Mouse (Mus musculus) cerebellum, adult 2 months (tissue): ENCODE measurements around the gene Stard13. TPM values are rescaled to one million over a fixed set of nuclear protein-coding genes. Genes with fewer than 3 reads are reported as not detected.

ENCODE experiments used
- DNase-seq, 2 experiments: peaks; one replicate each; pipeline ENCODE4 v3.0.0; 2021
- H3K27ac ChIP-seq: fragments of 200-500 bp; 2 replicates; pipeline ENCODE4 v1.5.1; 2012; ENCODE audit warnings: low read length, control low read depth, inconsistent platforms; ENCODE audit not compliant: insufficient read depth
- H3K27me3 ChIP-seq: fragments of 200-500 bp; 2 replicates; pipeline ENCODE4 v1.6.1; 2012; ENCODE audit warnings: inconsistent platforms, mild to moderate bottlenecking, low read length, moderate library complexity; ENCODE audit not compliant: control insufficient read depth, insufficient read depth
- H3K4me1 ChIP-seq: fragments of 200-500 bp; 2 replicates; pipeline ENCODE4 v1.6.1; 2011; ENCODE audit warnings: low read length; ENCODE audit not compliant: control insufficient read depth, insufficient read depth
- H3K4me3 ChIP-seq: fragments of 200-500 bp; replicated peaks from 2 replicates; pipeline ENCODE3; 2011; ENCODE audit warnings: mild to moderate bottlenecking, low read depth, low read length, control low read depth; ENCODE audit not compliant: insufficient read depth
- CTCF ChIP-seq: fragments of 200-500 bp; IDR thresholded peaks from 2 replicates; pipeline ENCODE4 v1.5.1; 2011; ENCODE audit warnings: low read depth, mild to moderate bottlenecking, control low read depth, low read length, moderate library complexity, borderline replicate concordance; ENCODE audit not compliant: insufficient read depth
- POLR2A ChIP-seq: fragments of 200-500 bp; IDR thresholded peaks from 2 replicates; pipeline ENCODE4 v1.6.1; 2011; ENCODE audit warnings: low read length, control low read depth, borderline replicate concordance; ENCODE audit not compliant: insufficient read depth
- WGBS: fragments of 180-500 bp; shearing (Covaris S2); methylation state at CpG from one replicate; pipeline ENCODE4 v1.1.7; 2018; 5-methylcytosine and 5-hydroxymethylcytosine counted together
- polyA plus RNA-seq: library from polyadenylated mRNA; depleted of rRNA; stranded (reverse); fragments of >200 nt; gene quantifications from 2 replicates; pipeline ENCODE4 v1.2.3, GENCODE M21; 2012

Stard13 gene
- polyA plus RNA-seq, 1 experiment = 9.8 TPM

DNA sequence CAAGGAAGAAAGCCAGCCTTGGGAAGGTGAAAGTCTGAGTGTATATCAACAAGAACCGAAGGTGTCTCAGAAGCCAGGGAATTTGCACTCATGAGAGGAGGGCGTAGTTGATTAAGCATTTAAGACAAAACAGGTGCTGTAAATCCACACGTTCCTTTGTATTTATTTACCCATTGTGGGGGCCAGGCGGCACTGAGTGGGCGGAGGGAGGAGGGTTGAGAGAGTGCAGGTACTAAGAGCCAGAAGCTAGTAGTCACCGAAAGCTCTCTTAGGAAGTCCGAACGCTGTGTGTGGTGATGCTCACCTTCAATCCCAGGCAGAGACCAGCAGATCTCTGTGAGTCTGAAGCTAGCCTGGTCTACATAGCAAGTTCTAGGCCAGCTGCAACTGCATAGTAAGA lies 147.9 kb downstream of the Stard13 start:
- no peak for DNase-seq
- no peaks in the 10 kb centered on the region for H3K4me1 ChIP-seq
- H3K27me3 ChIP-seq = no peaks in the 10 kb centered on the region; the same call in 1 of the 2 replicates
- no peak overlapping the region for H3K4me3 ChIP-seq
- no peak for TF ChIP-seq CTCF
- no peak for TF ChIP-seq POLR2A
- no peak overlapping the region for H3K27ac ChIP-seq
- 90% methylated on average over 8 of the region's 8 CpGs for WGBS

GRCm38 (mm10) chr5:151080276-151080675 lies 153.4 kb downstream of the Stard13 start:
- Histone ChIP-seq H3K4me1 (no peaks in the 10 kb centered on the region), H3K27me3 (no peaks in the 10 kb centered on the region; the same call in 1 of the 2 replicates), H3K27ac (no peak overlapping the region), H3K4me3 (no peak overlapping the region)
- TF ChIP-seq POLR2A (no peak), CTCF (no peak)
- no peak for DNase-seq
- 78% methylated on average over 4 of the region's 4 CpGs for WGBS

DNA sequence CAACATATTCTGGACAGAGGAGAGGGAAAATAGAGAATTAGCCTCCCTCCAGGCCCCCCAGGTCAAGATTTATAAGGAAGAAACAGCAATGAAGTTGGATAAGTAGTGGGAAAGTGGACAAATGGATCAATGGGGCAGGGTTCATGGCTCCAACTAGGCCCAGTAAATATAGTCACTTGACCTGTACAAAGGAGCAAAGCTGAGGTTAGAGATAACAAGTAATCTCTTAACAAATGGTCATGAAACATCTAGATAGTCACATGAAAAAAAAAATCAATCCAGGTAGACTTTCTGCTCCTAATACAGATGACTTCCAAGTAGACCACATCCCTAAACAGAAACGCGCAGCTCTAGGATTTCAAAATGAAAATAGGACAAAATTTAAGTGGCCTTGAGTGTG lies 155.7 kb downstream of the Stard13 start:
- Histone ChIP-seq H3K27ac (no peak overlapping the region), H3K27me3 (no peaks in the 10 kb centered on the region), H3K4me1 (no peaks in the 10 kb centered on the region), H3K4me3 (no peak overlapping the region)
- TF ChIP-seq POLR2A (no peak), CTCF (no peak)
- 97% methylated on average over 2 of the region's 2 CpGs for WGBS
- no peak for DNase-seq

DNA sequence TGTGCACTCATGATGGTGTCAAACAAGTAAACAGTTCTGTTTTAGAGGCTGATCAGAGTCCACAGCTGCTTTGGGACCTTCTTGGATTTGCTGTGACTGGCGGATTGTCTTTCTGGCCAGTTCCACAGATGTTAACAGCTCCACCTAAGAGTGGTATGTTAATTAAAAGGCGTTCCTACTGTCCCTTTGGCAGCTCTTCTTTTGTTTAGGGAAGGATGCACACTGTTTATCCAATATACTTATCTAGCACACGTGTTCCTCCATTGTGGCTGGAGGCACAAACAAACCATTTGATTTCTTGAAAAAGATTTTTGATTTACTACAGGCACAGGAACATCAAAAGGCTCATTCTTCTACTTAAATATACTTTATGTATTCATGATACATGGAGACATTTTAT lies 156.7 kb downstream of the Stard13 start:
- TF ChIP-seq CTCF (no peak), POLR2A (no peak)
- WGBS = 62% methylated on average over 3 of the region's 3 CpGs
- Histone ChIP-seq H3K27ac (no peak overlapping the region), H3K4me1 (no peaks in the 10 kb centered on the region), H3K4me3 (no peak overlapping the region), H3K27me3 (no peaks in the 10 kb centered on the region)
- DNase-seq = no peak

- Histone ChIP-seq H3K4me3 (no peak overlapping the region), H3K27ac (no peak overlapping the region), H3K4me1 (no peaks in the 10 kb centered on the region), H3K27me3 (no peaks in the 10 kb centered on the region)
- no peak for DNase-seq
- WGBS = 87% methylated on average over 4 of the region's 4 CpGs
- TF ChIP-seq POLR2A = no peak
- TF ChIP-seq CTCF = no peak
Observed at GRCm38 (mm10) chr5:151074282-151074681, 159.4 kb downstream of the Stard13 start.

DNA sequence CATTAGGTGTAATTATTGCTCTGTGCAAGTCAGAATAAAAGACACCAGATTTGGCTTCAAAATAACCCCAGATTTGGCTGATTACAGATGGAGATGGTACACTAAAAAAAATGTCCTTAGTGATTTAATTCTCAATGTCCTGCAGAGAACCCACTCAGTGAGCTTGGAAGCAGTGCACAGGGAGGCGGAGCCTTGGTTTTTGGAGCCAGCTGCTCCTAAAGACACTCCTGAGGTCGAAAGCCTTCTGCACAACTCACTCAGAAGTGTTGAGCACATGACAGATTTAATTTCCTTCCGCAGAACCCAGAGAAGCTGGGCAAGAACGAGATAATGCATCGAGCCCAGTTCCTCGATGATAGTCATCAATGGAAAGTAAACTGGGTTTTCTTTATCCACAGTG lies 162.2 kb downstream of the Stard13 start:
- no peak for DNase-seq

DNA sequence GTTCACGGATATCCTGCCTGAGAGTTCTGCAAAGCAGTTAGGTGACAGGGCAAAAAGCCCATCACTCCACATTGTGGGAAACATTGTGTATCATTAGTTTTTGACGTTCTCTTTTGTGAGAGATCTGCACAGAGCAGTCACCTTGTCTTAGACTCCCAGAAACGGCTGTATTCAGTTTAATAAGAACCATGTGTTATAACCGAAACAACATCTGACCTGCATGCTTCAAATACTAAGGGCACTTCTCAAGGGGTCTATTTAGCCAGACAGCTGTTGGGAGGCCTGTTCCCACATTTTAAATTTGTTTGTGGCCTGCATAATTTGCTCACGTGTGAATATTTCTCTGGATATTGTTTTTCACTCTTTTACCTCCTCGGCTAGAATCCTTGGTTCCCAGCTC lies 162.7 kb downstream of the Stard13 start:
- Histone ChIP-seq H3K4me3 (no peak overlapping the region), H3K27me3 (no peaks in the 10 kb centered on the region), H3K27ac (no peak overlapping the region), H3K4me1 (no peaks in the 10 kb centered on the region)
- no peak for TF ChIP-seq POLR2A
- no peak for TF ChIP-seq CTCF
- no peak for DNase-seq
- WGBS = 77% methylated on average over 6 of the region's 6 CpGs

More for the DNA sequence above, 162.2 kb downstream of the Stard13 start:
- H3K27ac ChIP-seq = no peak overlapping the region
- 30% methylated on average over 6 of the region's 6 CpGs for WGBS
- H3K4me1 ChIP-seq = no peaks in the 10 kb centered on the region
- TF ChIP-seq CTCF (no peak), POLR2A (no peak)
- H3K4me3 ChIP-seq = no peak overlapping the region
- H3K27me3 ChIP-seq = no peaks in the 10 kb centered on the region

DNA sequence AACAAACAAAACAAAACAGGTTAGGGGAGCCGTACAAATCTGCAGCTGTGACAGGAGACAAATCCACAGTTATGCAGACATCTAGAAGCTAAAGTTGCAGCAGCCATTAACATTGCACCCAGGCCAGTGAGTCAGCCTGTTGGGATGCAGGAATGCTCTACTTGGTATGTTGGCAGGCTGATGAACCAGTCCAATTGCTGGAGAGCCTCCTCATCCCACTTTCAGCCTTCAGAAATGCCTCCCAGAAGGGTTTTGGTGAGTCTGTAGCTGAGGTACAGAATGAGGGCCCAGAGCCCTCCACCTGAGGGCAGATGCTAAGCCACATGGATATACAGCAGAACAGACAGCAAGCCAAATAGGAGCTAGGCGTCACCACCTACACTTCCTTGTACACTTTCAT lies 164.1 kb downstream of the Stard13 start:
- no peak for DNase-seq
- H3K27me3 ChIP-seq = no peaks in the 10 kb centered on the region
- H3K4me1 ChIP-seq = no peaks in the 10 kb centered on the region
- TF ChIP-seq CTCF (no peak), POLR2A (no peak)
- no peak overlapping the region for H3K4me3 ChIP-seq
- WGBS = 98% methylated on average over 2 of the region's 2 CpGs
- no peak overlapping the region for H3K27ac ChIP-seq

DNA sequence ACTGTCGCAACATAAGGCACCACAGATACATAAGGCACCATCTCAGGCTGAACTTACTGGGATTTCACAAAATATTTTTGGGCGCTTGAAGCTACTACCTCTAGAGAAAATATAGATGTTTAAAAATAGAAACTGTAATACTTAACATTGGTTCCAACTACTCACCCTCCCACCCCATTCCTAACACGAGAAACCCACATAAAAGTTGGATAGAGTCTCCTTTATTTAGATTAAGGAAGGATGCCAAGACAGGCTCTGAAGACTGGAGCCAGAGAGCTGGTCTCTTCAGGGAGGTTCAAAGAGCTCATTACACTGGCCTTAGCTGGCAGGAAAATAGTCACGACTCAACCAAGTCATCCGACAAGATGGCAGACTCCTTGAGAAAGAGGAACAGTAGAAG lies 167.6 kb downstream of the Stard13 start:
- no peak overlapping the region for H3K27ac ChIP-seq
- no peak for DNase-seq
- 57% methylated on average over 5 of the region's 5 CpGs for WGBS

More for the DNA sequence above, 167.6 kb downstream of the Stard13 start:
- no peak for TF ChIP-seq POLR2A
- TF ChIP-seq CTCF = no peak
- Histone ChIP-seq H3K4me1 (no peaks in the 10 kb centered on the region), H3K4me3 (no peak overlapping the region), H3K27me3 (no peaks in the 10 kb centered on the region)
